Mouse (Mus musculus): ENCODE measurements around the gene Glis2. TPM values are rescaled to one million over a fixed set of nuclear protein-coding genes. Genes with fewer than 3 reads are reported as not detected.

Glis2 gene
- polyA plus RNA-seq, 1 experiment, result 23.6 TPM

DNA sequence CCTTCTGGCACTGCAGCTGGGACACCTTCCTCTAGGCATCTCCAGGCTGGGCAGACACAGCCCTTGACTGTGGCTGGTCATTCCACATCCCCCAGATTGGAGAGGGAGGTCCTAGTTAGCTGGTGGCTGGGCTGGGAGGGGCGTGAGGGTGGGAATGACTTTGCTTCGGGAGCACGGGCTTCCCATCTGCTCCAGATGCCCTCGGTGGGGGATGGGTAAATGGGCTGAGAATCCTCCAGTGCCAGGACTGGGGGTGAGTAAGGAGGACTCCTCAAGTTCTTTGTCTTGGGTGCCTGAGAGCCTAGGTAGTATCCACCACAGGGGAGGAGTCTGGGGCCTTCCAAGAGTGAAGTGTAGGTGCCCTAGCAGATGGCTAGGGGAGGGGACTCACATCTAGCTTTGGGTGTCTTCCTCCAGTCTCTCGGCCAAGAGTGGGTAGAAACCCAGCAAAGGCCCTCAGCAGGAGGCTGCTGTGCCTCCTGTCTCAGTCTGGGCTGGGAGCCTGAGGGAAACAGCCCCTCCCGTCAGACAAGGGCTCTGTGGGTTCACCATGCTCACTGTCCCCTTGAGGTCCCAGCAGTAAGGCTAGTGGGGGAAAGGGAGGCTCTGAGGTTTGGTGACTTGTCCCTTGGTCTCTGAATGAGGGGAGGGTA is 4.5 kb downstream of the Glis2 start:
- no peak for TF ChIP-seq USF1 (IDR thresholded peaks at IDR 0.05; ENCODE audit: low read depth)
- TF ChIP-seq MAX (IDR thresholded peaks at IDR 0.05), result no peak
- no peak for TF ChIP-seq FOSL1 (IDR thresholded peaks at IDR 0.05; ENCODE audit: insufficient read depth, low read length, poor library complexity, severe bottlenecking)
- H3K36me3 ChIP-seq (ENCODE audit: control insufficient read depth, insufficient read depth), result peaks cover 13% of the 10 kb centered on the region
- H3ac ChIP-seq (ENCODE audit: control insufficient read depth, insufficient read length, low read depth), result no peak overlapping the region
- peaks cover 95% of the 10 kb centered on the region for H3K79me2 ChIP-seq (ENCODE audit: control insufficient read depth, insufficient read depth)
- no peak overlapping the region for H3K4me3 ChIP-seq (ENCODE audit: insufficient read depth, poor library complexity, severe bottlenecking)
- H3K27me3 ChIP-seq (ENCODE audit: control insufficient read depth, insufficient read depth, insufficient read length), result no peaks in the 10 kb centered on the region
- peaks cover 89% of the 10 kb centered on the region for H3K79me3 ChIP-seq (ENCODE audit: low read depth)

DNA sequence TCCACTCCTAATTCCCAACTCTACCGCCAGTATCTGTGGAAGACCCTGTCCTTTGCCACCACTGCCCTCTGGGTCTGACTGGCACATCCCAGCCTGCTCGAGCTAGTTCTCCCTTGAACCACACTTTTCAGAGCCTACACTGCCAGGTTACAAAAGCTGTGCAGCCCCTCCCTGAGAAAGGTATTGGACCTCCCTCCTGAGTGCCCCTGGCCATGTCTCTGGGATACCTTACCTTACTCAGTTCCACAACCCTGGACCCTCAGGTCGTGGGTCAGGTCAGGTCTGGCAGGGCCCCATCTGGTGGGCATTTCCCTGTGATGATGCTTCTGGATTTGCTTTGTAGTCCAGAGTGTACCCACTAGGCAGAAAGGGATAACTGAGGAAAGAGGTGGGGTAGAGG is 5.1 kb downstream of the Glis2 start:
- Histone ChIP-seq H3ac (ENCODE audit: control insufficient read depth, insufficient read length, low read depth) (no peak overlapping the region), H3K36me3 (ENCODE audit: control insufficient read depth, insufficient read depth) (peaks cover 13% of the 10 kb centered on the region), H3K27me3 (ENCODE audit: control insufficient read depth, insufficient read depth, insufficient read length) (no peaks in the 10 kb centered on the region)

DNA sequence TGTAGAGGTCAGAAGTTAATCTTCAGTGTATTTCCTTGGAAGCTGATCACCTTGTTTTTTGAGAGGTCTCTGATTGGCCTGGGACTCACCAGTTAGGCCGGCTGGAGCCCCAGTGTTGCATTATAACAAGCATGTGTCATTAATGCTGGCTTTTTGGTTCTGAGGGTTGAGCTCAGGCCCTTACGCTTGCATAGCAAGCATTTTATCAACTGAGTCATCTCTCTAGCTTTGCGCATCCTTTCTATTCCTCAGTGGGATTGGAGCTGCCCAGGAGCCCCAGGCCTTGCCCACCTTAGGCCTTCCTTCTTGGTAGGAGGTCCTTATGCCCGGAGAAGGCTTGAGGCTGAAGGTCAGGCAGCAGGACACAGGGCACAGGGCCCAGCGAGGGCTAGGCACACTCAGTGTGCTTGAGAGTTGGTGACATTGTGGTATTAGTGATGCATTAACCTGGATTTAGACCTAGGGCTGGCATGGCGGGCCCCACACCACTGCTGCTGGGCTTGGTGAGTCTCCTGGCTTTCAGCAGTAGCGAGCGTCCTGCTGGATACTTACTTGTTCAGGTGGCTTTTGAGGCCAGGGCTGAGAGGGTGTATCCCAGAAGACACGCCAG is 6.3 kb downstream of the Glis2 start:
- Histone ChIP-seq H3ac (ENCODE audit: control insufficient read depth, insufficient read length, low read depth) (no peak overlapping the region), H3K27me3 (ENCODE audit: control insufficient read depth, insufficient read depth, insufficient read length) (no peaks in the 10 kb centered on the region), H3K36me3 (ENCODE audit: control insufficient read depth, insufficient read depth) (peaks cover 13% of the 10 kb centered on the region), H3K4me3 (ENCODE audit: insufficient read depth, poor library complexity, severe bottlenecking) (no peak overlapping the region), H3K79me2 (ENCODE audit: control insufficient read depth, insufficient read depth) (peaks cover 100% of the 10 kb centered on the region), H3K79me3 (ENCODE audit: low read depth) (peaks cover 97% of the 10 kb centered on the region)
- TF ChIP-seq MYOD1 (IDR thresholded peaks at IDR 0.05; ENCODE audit: control insufficient read depth, insufficient read length, low read depth), result no peak
- no peak for TF ChIP-seq CTCF (IDR thresholded peaks at IDR 0.05; ENCODE audit: control insufficient read depth, insufficient read depth, insufficient read length)
- TF ChIP-seq MYOG (IDR thresholded peaks at IDR 0.05; ENCODE audit: control insufficient read depth, extremely low read depth, insufficient read length), result no peak
- no peak for TF ChIP-seq MAX (IDR thresholded peaks at IDR 0.05)
- no peak for TF ChIP-seq FOSL1 (IDR thresholded peaks at IDR 0.05; ENCODE audit: insufficient read depth, low read length, poor library complexity, severe bottlenecking)
- no peak for TF ChIP-seq CEBPB (IDR thresholded peaks at IDR 0.05; ENCODE audit: low read depth)
- TF ChIP-seq USF1 (IDR thresholded peaks at IDR 0.05; ENCODE audit: low read depth), result no peak

More for the DNA sequence above, 5.1 kb downstream of the Glis2 start:
- Histone ChIP-seq H3K79me2 (ENCODE audit: control insufficient read depth, insufficient read depth) (peaks cover 100% of the 10 kb centered on the region), H3K79me3 (ENCODE audit: low read depth) (peaks cover 95% of the 10 kb centered on the region), H3K4me3 (ENCODE audit: insufficient read depth, poor library complexity, severe bottlenecking) (no peak overlapping the region)
- TF ChIP-seq FOSL1 (IDR thresholded peaks at IDR 0.05; ENCODE audit: insufficient read depth, low read length, poor library complexity, severe bottlenecking) (no peak), MYOG (IDR thresholded peaks at IDR 0.05; ENCODE audit: control insufficient read depth, extremely low read depth, insufficient read length) (no peak), USF1 (IDR thresholded peaks at IDR 0.05; ENCODE audit: low read depth) (no peak), MAX (IDR thresholded peaks at IDR 0.05) (no peak), CTCF (IDR thresholded peaks at IDR 0.05; ENCODE audit: control insufficient read depth, insufficient read depth, insufficient read length) (no peak), MYOD1 (IDR thresholded peaks at IDR 0.05; ENCODE audit: control insufficient read depth, insufficient read length, low read depth) (no peak), CEBPB (IDR thresholded peaks at IDR 0.05; ENCODE audit: low read depth) (no peak)

DNA sequence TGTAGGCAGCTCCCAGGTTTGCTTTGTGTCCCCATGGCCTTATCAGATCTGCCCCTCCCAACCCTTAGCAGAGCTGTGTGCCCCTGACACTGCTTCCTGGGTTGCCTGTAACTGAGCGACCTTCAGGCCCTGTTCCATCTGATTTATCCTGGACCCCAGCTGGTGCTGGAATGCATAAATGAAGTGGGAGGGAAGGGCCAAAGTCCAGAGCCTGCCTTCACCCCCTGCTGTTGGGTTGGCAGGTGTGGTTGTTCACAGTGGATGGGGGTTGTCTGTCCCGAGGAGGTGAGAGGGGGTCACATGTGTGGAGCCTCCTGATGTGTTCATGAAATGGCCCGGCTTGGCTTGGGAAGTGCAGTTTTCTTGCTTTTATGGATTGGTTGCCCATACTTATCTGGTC is 7.7 kb downstream of the Glis2 start:
- no peak overlapping the region for H3K4me3 ChIP-seq (ENCODE audit: insufficient read depth, poor library complexity, severe bottlenecking)
- peaks cover 13% of the 10 kb centered on the region for H3K36me3 ChIP-seq (ENCODE audit: control insufficient read depth, insufficient read depth)
- peaks cover 95% of the 10 kb centered on the region for H3K79me3 ChIP-seq (ENCODE audit: low read depth)
- H3K27me3 ChIP-seq (ENCODE audit: control insufficient read depth, insufficient read depth, insufficient read length), result no peaks in the 10 kb centered on the region
- H3ac ChIP-seq (ENCODE audit: control insufficient read depth, insufficient read length, low read depth), result no peak overlapping the region
- TF ChIP-seq MYOD1 (IDR thresholded peaks at IDR 0.05; ENCODE audit: control insufficient read depth, insufficient read length, low read depth), result no peak
- no peak for TF ChIP-seq CTCF (IDR thresholded peaks at IDR 0.05; ENCODE audit: control insufficient read depth, insufficient read depth, insufficient read length)
- no peak for TF ChIP-seq CEBPB (IDR thresholded peaks at IDR 0.05; ENCODE audit: low read depth)
- no peak for TF ChIP-seq FOSL1 (IDR thresholded peaks at IDR 0.05; ENCODE audit: insufficient read depth, low read length, poor library complexity, severe bottlenecking)
- TF ChIP-seq MAX (IDR thresholded peaks at IDR 0.05), result no peak
- TF ChIP-seq USF1 (IDR thresholded peaks at IDR 0.05; ENCODE audit: low read depth), result no peak
- TF ChIP-seq MYOG (IDR thresholded peaks at IDR 0.05; ENCODE audit: control insufficient read depth, extremely low read depth, insufficient read length), result no peak
- peaks cover 100% of the 10 kb centered on the region for H3K79me2 ChIP-seq (ENCODE audit: control insufficient read depth, insufficient read depth)

DNA sequence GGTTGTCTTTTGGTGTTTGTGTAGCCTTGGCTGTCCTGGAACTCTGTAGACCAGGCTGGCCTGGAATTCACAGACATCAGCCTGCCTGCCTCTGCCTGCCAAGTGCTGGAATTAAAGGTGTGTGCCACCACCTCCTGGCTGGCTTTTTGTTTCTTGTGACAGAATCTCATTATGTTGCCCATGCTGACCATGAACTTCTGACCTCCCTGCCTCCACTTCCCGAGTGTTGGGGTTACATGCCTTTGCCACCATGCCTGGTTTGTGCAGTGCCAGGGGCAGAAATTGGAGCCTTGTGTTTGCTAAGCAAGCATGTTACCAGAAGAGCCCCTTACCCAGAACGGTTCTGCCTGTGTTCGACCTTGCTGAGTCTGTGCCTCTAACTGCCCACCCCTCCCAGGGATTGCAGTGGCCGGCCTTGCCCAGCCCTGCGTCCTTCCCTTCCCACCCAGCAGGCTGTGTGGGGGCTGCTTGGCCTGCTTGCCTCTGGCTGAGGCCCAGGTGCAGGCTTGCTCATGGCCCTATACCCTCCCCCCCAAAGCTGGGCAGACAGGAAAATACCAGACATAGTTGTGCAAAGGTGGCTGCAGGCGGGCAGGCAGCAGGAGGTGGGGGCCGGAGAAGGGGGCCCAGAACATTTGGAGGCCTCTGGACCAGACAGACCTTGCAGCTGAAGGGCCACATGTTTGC is 8.4 kb downstream of the Glis2 start:
- Histone ChIP-seq H3K36me3 (ENCODE audit: control insufficient read depth, insufficient read depth) (peaks cover 10% of the 10 kb centered on the region), H3K79me2 (ENCODE audit: control insufficient read depth, insufficient read depth) (peaks cover 100% of the 10 kb centered on the region), H3K79me3 (ENCODE audit: low read depth) (peaks cover 94% of the 10 kb centered on the region), H3K27me3 (ENCODE audit: control insufficient read depth, insufficient read depth, insufficient read length) (no peaks in the 10 kb centered on the region), H3K4me3 (ENCODE audit: insufficient read depth, poor library complexity, severe bottlenecking) (no peak overlapping the region), H3ac (ENCODE audit: control insufficient read depth, insufficient read length, low read depth) (no peak overlapping the region)
- TF ChIP-seq CEBPB (IDR thresholded peaks at IDR 0.05; ENCODE audit: low read depth) (no peak), MYOD1 (IDR thresholded peaks at IDR 0.05; ENCODE audit: control insufficient read depth, insufficient read length, low read depth) (no peak), FOSL1 (IDR thresholded peaks at IDR 0.05; ENCODE audit: insufficient read depth, low read length, poor library complexity, severe bottlenecking) (no peak), CTCF (IDR thresholded peaks at IDR 0.05; ENCODE audit: control insufficient read depth, insufficient read depth, insufficient read length) (no peak), MYOG (IDR thresholded peaks at IDR 0.05; ENCODE audit: control insufficient read depth, extremely low read depth, insufficient read length) (no peak), USF1 (IDR thresholded peaks at IDR 0.05; ENCODE audit: low read depth) (no peak), MAX (IDR thresholded peaks at IDR 0.05) (no peak)

Measured in C2C12 (cell line).